ENCODE assay signal across 9 mouse cellular contexts in genomic region chr4:115962671-115963412, GRCm38 (mm10). TPM values are rescaled to one million over a fixed set of nuclear protein-coding genes. Genes with fewer than 3 reads are reported as not detected.
DNase-seq lines count a peak whose midpoint lies in the region; ATAC-seq and TF ChIP-seq lines count a peak whose summit lies in the region.
"Had no signal": no experiment of that assay in that cellular context is flagged by ENCODE, and none has a peak within 500 bp of the region (broad histone marks: within the 10 kb centered on the region; RNA-seq: fewer than 3 reads in every experiment).

No protein-coding gene starts in this region.

- intact Hi-C loops in gastrocnemius, adult 2 months (cut with DNase I), result no loop called here
- intact Hi-C loops in gastrocnemius, postnatal 36 days (cut with DNase I), result no loop called here

- no peak for TF ChIP-seq POLR2A in limb, embryonic 14.5 days (IDR thresholded peaks at IDR 0.05; ENCODE audit: borderline replicate concordance, extremely low read depth, insufficient read depth, insufficient read length)
- TF ChIP-seq POLR2A in small intestine, adult 2 months (IDR thresholded peaks at IDR 0.05; ENCODE audit: low read depth, low read length), result no peak

- peaks cover 83% of the 10 kb centered on the region for H3K27me3 ChIP-seq in forebrain, embryonic 11.5 days (ENCODE audit: control insufficient read depth, insufficient read depth, low read length)
- H3K27me3 ChIP-seq in hindbrain, postnatal 0 days (ENCODE audit: insufficient read depth, low read length), result peaks cover 30% of the 10 kb centered on the region
- peaks cover 75% of the 10 kb centered on the region for H3K27me3 ChIP-seq in limb, embryonic 14.5 days (ENCODE audit: control insufficient read depth, insufficient read depth, low read length)
- H3K27me3 ChIP-seq in midbrain, embryonic 12.5 days, result peaks cover 92% of the 10 kb centered on the region
- H3K27me3 ChIP-seq in small intestine, adult 2 months (ENCODE audit: control insufficient read depth, insufficient read depth, low read length), result peaks cover 39% of the 10 kb centered on the region

- WGBS in forebrain, embryonic 11.5 days, result under 1% methylated on average over 77 of the region's 79 CpGs
- WGBS in hindbrain, postnatal 0 days, result under 1% methylated on average over 77 of the region's 79 CpGs
- 0% methylated on average over 74 of the region's 79 CpGs for WGBS in limb, embryonic 14.5 days
- WGBS in midbrain, embryonic 12.5 days, result under 1% methylated on average over 79 of the region's 79 CpGs
- WGBS in small intestine, adult 2 months, result under 1% methylated on average over 79 of the region's 79 CpGs

- no peak for TF ChIP-seq CTCF in gastrocnemius, adult 2 months (IDR thresholded peaks at IDR 0.05)
- no peak for TF ChIP-seq CTCF in hindbrain, postnatal 0 days (IDR thresholded peaks at IDR 0.05; ENCODE audit: low read depth)
- TF ChIP-seq CTCF in small intestine, adult 2 months (IDR thresholded peaks at IDR 0.05; ENCODE audit: extremely low read depth, insufficient read length, insufficient replicate concordance, low read depth, low read length), result no peak

- no peak overlapping the region for H3K27ac ChIP-seq in gastrocnemius, adult 2 months
- no peak overlapping the region for H3K27ac ChIP-seq in forebrain, embryonic 11.5 days (ENCODE audit: low read depth, low read length)
- H3K27ac ChIP-seq in hindbrain, postnatal 0 days, result no peak overlapping the region
- no peak overlapping the region for H3K27ac ChIP-seq in limb, embryonic 14.5 days (replicated peaks; ENCODE audit: low read depth, low read length)
- H3K27ac ChIP-seq in midbrain, embryonic 12.5 days (replicated peaks), result peak overlapping the region; percentile 20; the same call in 1 of the 2 replicates
- no peak overlapping the region for H3K27ac ChIP-seq in small intestine, adult 2 months (ENCODE audit: insufficient read depth, low read depth, low read length)

- H3K36me3 ChIP-seq in forebrain, embryonic 11.5 days (ENCODE audit: control insufficient read depth, insufficient read depth, low read length), result no peaks in the 10 kb centered on the region
- no peaks in the 10 kb centered on the region for H3K36me3 ChIP-seq in hindbrain, postnatal 0 days (ENCODE audit: insufficient read depth, low read length)
- no peaks in the 10 kb centered on the region for H3K36me3 ChIP-seq in limb, embryonic 14.5 days (ENCODE audit: control insufficient read depth, insufficient read depth, low read length)
- H3K36me3 ChIP-seq in midbrain, embryonic 12.5 days, result no peaks in the 10 kb centered on the region
- H3K36me3 ChIP-seq in small intestine, adult 2 months (ENCODE audit: control insufficient read depth, insufficient read depth, low read length), result no peaks in the 10 kb centered on the region

- peak; percentile 84 for ATAC-seq in forebrain, embryonic 11.5 days (replicated peaks; ENCODE audit: low FRiP score)
- peak; percentile 75 for ATAC-seq in hindbrain, postnatal 0 days
- ATAC-seq in limb, embryonic 14.5 days (ENCODE audit: low FRiP score, low read depth), result no peak
- ATAC-seq in midbrain, embryonic 12.5 days (ENCODE audit: low FRiP score, low read depth), result peak; percentile 90

- peak; percentile 46 for DNase-seq in gastrocnemius, adult 2 months
- DNase-seq in gastrocnemius, postnatal 36 days, result no peak
- DNase-seq in WW6 (ENCODE audit: low read depth, low spot score), result peak; percentile 46
- peak; percentile 92 for DNase-seq in forebrain, embryonic 11.5 days (ENCODE audit: low spot score)
- peak; percentile 74 for DNase-seq in hindbrain, postnatal 0 days (ENCODE audit: low spot score)
- peak; percentile 6 for DNase-seq in limb, embryonic 14.5 days (ENCODE audit: low spot score)

- H3K9me3 ChIP-seq in forebrain, embryonic 11.5 days (ENCODE audit: control insufficient read depth, low read length), result no peaks in the 10 kb centered on the region
- H3K9me3 ChIP-seq in hindbrain, postnatal 0 days (ENCODE audit: low read length), result no peaks in the 10 kb centered on the region
- H3K9me3 ChIP-seq in limb, embryonic 14.5 days (ENCODE audit: control insufficient read depth, low read length), result no peaks in the 10 kb centered on the region
- no peaks in the 10 kb centered on the region for H3K9me3 ChIP-seq in midbrain, embryonic 12.5 days

- H3K4me2 ChIP-seq in forebrain, embryonic 11.5 days (ENCODE audit: low read depth, low read length, severe bottlenecking), result peak overlapping the region; percentile 71
- peak overlapping the region; percentile 80 for H3K4me2 ChIP-seq in hindbrain, postnatal 0 days (ENCODE audit: low read depth, low read length)
- H3K4me2 ChIP-seq in limb, embryonic 14.5 days (replicated peaks; ENCODE audit: low read depth, low read length, severe bottlenecking), result peak overlapping the region; percentile 96
- H3K4me2 ChIP-seq in midbrain, embryonic 12.5 days (replicated peaks), result peak overlapping the region; percentile 69

- H3K4me3 ChIP-seq in gastrocnemius, adult 2 months, result peak overlapping the region; percentile 73
- H3K4me3 ChIP-seq in forebrain, embryonic 11.5 days (ENCODE audit: low read depth, low read length), result peak overlapping the region; percentile 27
- peak overlapping the region; percentile 54 for H3K4me3 ChIP-seq in hindbrain, postnatal 0 days (ENCODE audit: low read length)
- peak overlapping the region; percentile 58 for H3K4me3 ChIP-seq in limb, embryonic 14.5 days (replicated peaks; ENCODE audit: low read length)
- peak overlapping the region; percentile 41 for H3K4me3 ChIP-seq in midbrain, embryonic 12.5 days
- peak overlapping the region; percentile 57 for H3K4me3 ChIP-seq in small intestine, adult 2 months (ENCODE audit: low read depth, low read length)

- H3K9ac ChIP-seq in forebrain, embryonic 11.5 days (ENCODE audit: low read length), result peak overlapping the region; percentile 35; the same call in 1 of the 2 replicates
- H3K9ac ChIP-seq in hindbrain, postnatal 0 days (replicated peaks; ENCODE audit: low read length), result peak overlapping the region; percentile 47
- peak overlapping the region; percentile 67 for H3K9ac ChIP-seq in limb, embryonic 14.5 days (ENCODE audit: low read depth, low read length, severe bottlenecking)
- peak overlapping the region; percentile 45 for H3K9ac ChIP-seq in midbrain, embryonic 12.5 days (replicated peaks)

- H3K4me1 ChIP-seq in forebrain, embryonic 11.5 days (replicated peaks; ENCODE audit: control insufficient read depth, insufficient read depth, low read length), result peaks cover 12% of the 10 kb centered on the region
- H3K4me1 ChIP-seq in hindbrain, postnatal 0 days (ENCODE audit: insufficient read depth, low read length), result no peaks in the 10 kb centered on the region
- H3K4me1 ChIP-seq in limb, embryonic 14.5 days (ENCODE audit: control insufficient read depth, insufficient read depth, low read length), result no peaks in the 10 kb centered on the region
- peaks cover 50% of the 10 kb centered on the region for H3K4me1 ChIP-seq in midbrain, embryonic 12.5 days
- H3K4me1 ChIP-seq in small intestine, adult 2 months (ENCODE audit: control insufficient read depth, insufficient read depth, insufficient read length, low read length), result no peaks in the 10 kb centered on the region; the same call in 1 of the 2 replicates

RNA-seq across cellular contexts. Expression of gene Dmbx1, which starts 23.1 kb away (rescaled TPM):
- total RNA-seq in gastrocnemius, adult 2 months (2021), result not detected
- not detected for total RNA-seq in gastrocnemius, postnatal 36 days (2021)
- polyA plus RNA-seq in forebrain, embryonic 11.5 days (2014; fragmentation: Nextera tagmentation; extraction: Ambion mirVana), result 0.35 and 0.48 TPM in 2 replicates
- total RNA-seq in hindbrain, postnatal 0 days (2014; rRNA removed), result 3.3 and 4.5 TPM in 2 replicates
- 3.9 and 4.3 TPM in 2 replicates for polyA plus RNA-seq in hindbrain, postnatal 0 days (2015; fragmentation: Nextera tagmentation; extraction: Ambion mirVana)
- polyA plus RNA-seq in limb, embryonic 14.5 days (2012; rRNA removed), result 0.05 and 0.09 TPM in 2 replicates
- polyA plus RNA-seq in limb, embryonic 14.5 days (2014; fragmentation: Nextera tagmentation; extraction: Ambion mirVana), result not detected in 2 replicates
- polyA plus RNA-seq in midbrain, embryonic 12.5 days (2016; fragmentation: Nextera tagmentation; extraction: Ambion mirVana), result 18.2 and 18.3 TPM in 2 replicates
- not detected in 2 replicates for polyA plus RNA-seq in small intestine, adult 2 months (2012; rRNA removed)
- total RNA-seq: layer of hippocampus, adult 18-20 months had no signal

RNA-seq across cellular contexts. Expression of gene Faah, which starts 54.9 kb away (rescaled TPM):
- under 1 TPM; 0.20 to 0.22 TPM for total RNA-seq in gastrocnemius, adult 2 months (2021)
- total RNA-seq in gastrocnemius, postnatal 36 days (2021), result under 1 TPM; 0.17 to 0.28 TPM
- 1.2 and 1.7 TPM in 2 replicates for polyA plus RNA-seq in forebrain, embryonic 11.5 days (2014; fragmentation: Nextera tagmentation; extraction: Ambion mirVana)
- total RNA-seq in hindbrain, postnatal 0 days (2014; rRNA removed), result 17.6 and 48.1 TPM in 2 replicates
- polyA plus RNA-seq in hindbrain, postnatal 0 days (2015; fragmentation: Nextera tagmentation; extraction: Ambion mirVana), result 23.2 and 25.2 TPM in 2 replicates
- 1.7 and 1.9 TPM in 2 replicates for polyA plus RNA-seq in limb, embryonic 14.5 days (2012; rRNA removed)
- 1.9 and 2.1 TPM in 2 replicates for polyA plus RNA-seq in limb, embryonic 14.5 days (2014; fragmentation: Nextera tagmentation; extraction: Ambion mirVana)
- polyA plus RNA-seq in midbrain, embryonic 12.5 days (2016; fragmentation: Nextera tagmentation; extraction: Ambion mirVana), result 4.5 and 5.5 TPM in 2 replicates
- polyA plus RNA-seq in small intestine, adult 2 months (2012; rRNA removed), result 57.9 and 89.2 TPM in 2 replicates

Comparison
In these comparisons a context has a peak if more than half of its experiments do, and no peak if none do; other contexts are left out.
1. DNase-seq: peak in gastrocnemius, adult 2 months (single experiment), WW6 (single experiment), forebrain, embryonic 11.5 days (single experiment), hindbrain, postnatal 0 days (single experiment) and limb, embryonic 14.5 days (single experiment); none in gastrocnemius, postnatal 36 days (0 of 2).
2. Peak in every context shown above with its lines, with median percentiles within 50 percentile points of each other: H3K4me3 ChIP-seq, H3K4me2 ChIP-seq and H3K9ac ChIP-seq.